Mouse (Mus musculus): ENCODE results near the gene Isl2. TPM values are rescaled to one million over a fixed set of nuclear protein-coding genes. Genes with fewer than 3 reads are reported as not detected.

Gene Isl2
- total and polyA plus RNA-seq, 3 experiments, result 0.47 to 0.56 (median 0.55) TPM

- no peaks in the 10 kb centered on the region for H3K79me2 ChIP-seq (replicated peaks; ENCODE audit: control insufficient read depth, extremely low read depth, insufficient read depth, poor library complexity, severe bottlenecking)
- H3K27me3 ChIP-seq (replicated peaks), result no peaks in the 10 kb centered on the region
- H3K4me1 ChIP-seq (ENCODE audit: control insufficient read depth in 1 of 2, insufficient read depth in 2 of 2), result no peaks in the 10 kb centered on the region; a peak in 1 of 4 replicates
- H3K9me3 ChIP-seq (replicated peaks; ENCODE audit: low read length), result peaks cover 28% of the 10 kb centered on the region
- TF ChIP-seq USF1 (IDR thresholded peaks at IDR 0.05; ENCODE audit: low read depth, low read length), result no peak
- TF ChIP-seq MAFK (IDR thresholded peaks at IDR 0.05; ENCODE audit: insufficient replicate concordance, low read length), result no peak
- TF ChIP-seq NELFE (IDR thresholded peaks at IDR 0.05; ENCODE audit: low read depth, low read length), result no peak
- no peak for TF ChIP-seq CHD1 (IDR thresholded peaks at IDR 0.05; ENCODE audit: low read depth, low read length)
- no peak for TF ChIP-seq E2F4 (IDR thresholded peaks at IDR 0.05; ENCODE audit: insufficient replicate concordance, low read depth, low read length)
- TF ChIP-seq SMC3 (IDR thresholded peaks at IDR 0.05; ENCODE audit: low read depth, low read length), result no peak
- no peak for TF ChIP-seq JUND (conservative IDR thresholded peaks at IDR 0.05; ENCODE audit: low read depth, low read length)
- TF ChIP-seq BHLHE40 (IDR thresholded peaks at IDR 0.05; ENCODE audit: low read depth, low read length), result no peak
- no peak for TF ChIP-seq CTCF (conservative IDR thresholded peaks at IDR 0.05 in 1 of 2, IDR thresholded peaks at IDR 0.05 in 1 of 2; ENCODE audit: low read depth in 2 of 2, low read length in 2 of 2)
- TF ChIP-seq ELF1 (IDR thresholded peaks at IDR 0.05; ENCODE audit: low read depth, low read length), result no peak
- TF ChIP-seq JUN (IDR thresholded peaks at IDR 0.05; ENCODE audit: insufficient read depth, low read depth, low read length), result no peak
- TF ChIP-seq TCF12 (IDR thresholded peaks at IDR 0.05; ENCODE audit: low read depth, low read length), result no peak
- TF ChIP-seq SIN3A (IDR thresholded peaks at IDR 0.05; ENCODE audit: low read length), result no peak
- TF ChIP-seq PAX5 (IDR thresholded peaks at IDR 0.05; ENCODE audit: low read length), result no peak
- no peak for TF ChIP-seq POLR2A (IDR thresholded peaks at IDR 0.05; ENCODE audit: low read depth, low read length)
- no peak overlapping the region for H3K4me3 ChIP-seq (replicated peaks in 1 of 3; ENCODE audit: low read depth in 2 of 3, low read length in 2 of 3, poor library complexity in 1 of 3)
- dilution Hi-C loops (cut with MboI; ENCODE audit: extremely low pct_ligation_motif_present, extremely low pct_unique_long_range_greater_than_20kb, low sequenced_read_pairs), result no loop called here
- no peak overlapping the region for H3K4me2 ChIP-seq (ENCODE audit: insufficient read depth, low read depth, poor library complexity, severe bottlenecking)
- H3K27ac ChIP-seq (ENCODE audit: insufficient read depth, low read depth), result no peak overlapping the region
- in situ Hi-C loops (cut with MboI; ENCODE audit: low pct_ligation_motif_present, low pct_unique_long_range_greater_than_20kb, low sequenced_read_pairs), result no loop called here
- peaks cover 0 to 29% of the 10 kb centered on the region in 2 experiments for H3K36me3 ChIP-seq (replicated peaks in 1 of 2; ENCODE audit: control insufficient read depth in 1 of 2, insufficient read depth in 1 of 2, low read length in 1 of 2)
- DNase-seq (ENCODE audit: extremely low read depth), result no peak
- no peak overlapping the region for H3K9ac ChIP-seq (ENCODE audit: insufficient read depth, low read depth)
Observed at GRCm38 (mm10) chr9:55543703-55544401, 5.4 kb downstream of the Isl2 start.

DNA sequence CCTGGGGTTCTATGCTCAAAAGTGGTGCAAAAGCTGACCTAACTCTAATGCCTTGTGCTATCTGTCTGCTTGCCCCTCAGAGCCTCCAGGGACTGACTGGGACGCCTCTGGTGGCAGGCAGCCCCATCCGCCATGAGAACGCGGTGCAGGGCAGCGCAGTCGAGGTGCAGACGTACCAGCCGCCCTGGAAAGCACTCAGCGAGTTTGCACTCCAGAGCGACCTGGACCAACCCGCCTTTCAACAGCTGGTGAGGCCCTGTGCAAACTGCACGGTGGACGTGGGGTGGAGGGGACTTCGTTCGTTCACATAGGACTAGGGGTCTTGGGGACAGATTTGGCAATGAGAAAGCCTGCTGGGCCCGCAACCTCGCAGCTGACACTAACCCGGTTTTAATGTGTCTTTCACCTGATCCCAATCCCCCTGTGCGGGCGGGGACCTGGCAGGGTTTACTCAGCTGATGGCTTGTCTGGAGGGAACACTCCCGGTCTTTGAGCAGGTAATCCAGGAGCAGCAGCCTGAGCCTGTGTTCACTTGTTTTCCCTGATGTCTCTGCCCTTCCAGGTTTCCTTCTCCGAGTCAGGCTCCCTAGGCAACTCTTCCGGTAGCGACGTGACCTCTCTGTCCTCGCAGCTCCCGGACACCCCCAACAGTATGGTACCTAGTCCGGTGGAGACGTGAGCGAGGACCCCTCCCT, 6.5 kb downstream of the Isl2 start:
- H3K4me2 ChIP-seq (ENCODE audit: insufficient read depth, low read depth, poor library complexity, severe bottlenecking), result no peak overlapping the region

More for the DNA sequence above, 6.5 kb downstream of the Isl2 start:
- no peak overlapping the region for H3K4me3 ChIP-seq (replicated peaks in 1 of 3; ENCODE audit: low read depth in 2 of 3, low read length in 2 of 3, poor library complexity in 1 of 3)
- H3K9ac ChIP-seq (ENCODE audit: insufficient read depth, low read depth), result no peak overlapping the region
- no peaks in the 10 kb centered on the region; a peak in 1 of 4 replicates for H3K4me1 ChIP-seq (ENCODE audit: control insufficient read depth in 1 of 2, insufficient read depth in 2 of 2)
- H3K79me2 ChIP-seq (replicated peaks; ENCODE audit: control insufficient read depth, extremely low read depth, insufficient read depth, poor library complexity, severe bottlenecking), result no peaks in the 10 kb centered on the region
- H3K27ac ChIP-seq (ENCODE audit: insufficient read depth, low read depth), result no peak overlapping the region
- in situ Hi-C loops (cut with MboI; ENCODE audit: low pct_ligation_motif_present, low pct_unique_long_range_greater_than_20kb, low sequenced_read_pairs) (no loop called here), dilution Hi-C loops (cut with MboI; ENCODE audit: extremely low pct_ligation_motif_present, extremely low pct_unique_long_range_greater_than_20kb, low sequenced_read_pairs) (no loop called here)
- peaks cover 28% of the 10 kb centered on the region for H3K9me3 ChIP-seq (replicated peaks; ENCODE audit: low read length)
- DNase-seq (ENCODE audit: extremely low read depth), result no peak
- peaks cover 0 to 29% of the 10 kb centered on the region in 2 experiments for H3K36me3 ChIP-seq (replicated peaks in 1 of 2; ENCODE audit: control insufficient read depth in 1 of 2, insufficient read depth in 1 of 2, low read length in 1 of 2)
- no peaks in the 10 kb centered on the region for H3K27me3 ChIP-seq (replicated peaks)
- TF ChIP-seq MXI1 (IDR thresholded peaks at IDR 0.05; ENCODE audit: low read depth, low read length) (no peak), NELFE (IDR thresholded peaks at IDR 0.05; ENCODE audit: low read depth, low read length) (no peak)

Measured in CH12.LX (cell line).